Comparison of ENCODE assay signal across 9 mouse cellular contexts in genomic region chr2:116063819-116064293, GRCm38 (mm10). TPM values are rescaled to one million over a fixed set of nuclear protein-coding genes. Genes with fewer than 3 reads are reported as not detected.
DNase-seq lines count a peak whose midpoint lies in the region; ATAC-seq lines count a peak whose summit lies in the region.
"Had no signal": no experiment of that assay in that cellular context is flagged by ENCODE, and none has a peak within 500 bp of the region (broad histone marks: within the 10 kb centered on the region; RNA-seq: fewer than 3 reads in every experiment).

No protein-coding gene starts in this region.

- H3K4me2 ChIP-seq in embryonic facial prominence, embryonic 13.5 days: peak overlapping the region; percentile 72
- H3K4me2 ChIP-seq in hindbrain, embryonic 15.5 days: peak overlapping the region; percentile 73
- peak overlapping the region; percentile 77 for H3K4me2 ChIP-seq in lung, embryonic 16.5 days (ENCODE audit: low read depth, low read length)
- H3K4me2 ChIP-seq in stomach, embryonic 16.5 days (ENCODE audit: low read depth, low read length): peak overlapping the region; percentile 81

- H3K9ac ChIP-seq in embryonic facial prominence, embryonic 13.5 days: peak overlapping the region; percentile 87
- peak overlapping the region; percentile 92 for H3K9ac ChIP-seq in hindbrain, embryonic 15.5 days
- peak overlapping the region; percentile 82 for H3K9ac ChIP-seq in lung, embryonic 16.5 days (ENCODE audit: low read length)
- peak overlapping the region; percentile 96 for H3K9ac ChIP-seq in stomach, embryonic 16.5 days (ENCODE audit: low read length)

- H3K36me3 ChIP-seq in embryonic facial prominence, embryonic 13.5 days: no peaks in the 10 kb centered on the region
- no peaks in the 10 kb centered on the region for H3K36me3 ChIP-seq in hindbrain, embryonic 15.5 days
- no peaks in the 10 kb centered on the region for H3K36me3 ChIP-seq in lung, embryonic 16.5 days (ENCODE audit: control insufficient read depth, insufficient read depth, low read length)
- H3K36me3 ChIP-seq in stomach, embryonic 16.5 days (ENCODE audit: control insufficient read depth, insufficient read depth, low read length): no peaks in the 10 kb centered on the region

- peaks cover 31% of the 10 kb centered on the region for H3K4me1 ChIP-seq in embryonic facial prominence, embryonic 13.5 days
- peaks cover 30% of the 10 kb centered on the region for H3K4me1 ChIP-seq in hindbrain, embryonic 15.5 days (replicated peaks)
- H3K4me1 ChIP-seq in lung, embryonic 16.5 days (replicated peaks; ENCODE audit: control insufficient read depth, insufficient read depth, low read length): peaks cover 4% of the 10 kb centered on the region; the same call in 1 of the 2 replicates
- peaks cover 12% of the 10 kb centered on the region; the same call in 1 of the 2 replicates for H3K4me1 ChIP-seq in stomach, embryonic 16.5 days (ENCODE audit: control insufficient read depth, insufficient read depth, low read length)

- WGBS in embryonic facial prominence, embryonic 13.5 days: 0% methylated on average over 37 of the region's 37 CpGs
- under 1% methylated on average over 32 of the region's 37 CpGs for WGBS in hindbrain, embryonic 15.5 days
- WGBS in lung, embryonic 16.5 days: under 1% methylated on average over 37 of the region's 37 CpGs
- under 1% methylated on average over 37 of the region's 37 CpGs for WGBS in stomach, embryonic 16.5 days

- no peaks in the 10 kb centered on the region for H3K9me3 ChIP-seq in embryonic facial prominence, embryonic 13.5 days
- no peaks in the 10 kb centered on the region for H3K9me3 ChIP-seq in hindbrain, embryonic 15.5 days
- H3K9me3 ChIP-seq in lung, embryonic 16.5 days (ENCODE audit: control insufficient read depth, low read length): no peaks in the 10 kb centered on the region
- H3K9me3 ChIP-seq in stomach, embryonic 16.5 days (replicated peaks; ENCODE audit: control insufficient read depth, low read length): no peaks in the 10 kb centered on the region

- peak overlapping the region; percentile 62 for H3K4me3 ChIP-seq in embryonic facial prominence, embryonic 13.5 days
- H3K4me3 ChIP-seq in hindbrain, embryonic 15.5 days: peak overlapping the region; percentile 68
- peak overlapping the region; percentile 62 for H3K4me3 ChIP-seq in lung, embryonic 16.5 days (ENCODE audit: low read length)
- peak overlapping the region; percentile 67 for H3K4me3 ChIP-seq in stomach, embryonic 16.5 days (replicated peaks; ENCODE audit: low read length)

- ATAC-seq in embryonic facial prominence, embryonic 13.5 days (ENCODE audit: insufficient number of reproducible peaks, insufficient read depth, low FRiP score, low TSS enrichment, low read depth): no peak
- ATAC-seq in hindbrain, embryonic 15.5 days (ENCODE audit: low FRiP score, low read depth): no peak
- ATAC-seq in lung, embryonic 16.5 days (ENCODE audit: low read depth): peak; percentile 22; the same call in 1 of the 2 replicates
- ATAC-seq in stomach, embryonic 16.5 days (ENCODE audit: insufficient read depth, low FRiP score): no peak
- ATAC-seq: Patski had no signal

- peak; percentile 32 to 58 for DNase-seq in cerebellum, postnatal 14 days
- no peak for DNase-seq in cerebellum, adult 8-10 months
- DNase-seq in A20 (ENCODE audit: low read depth, low spot score): peak; percentile 68
- no peak for DNase-seq in layer of hippocampus, adult 8-10 months (ENCODE audit: low spot score in 2 of 2)

- peak overlapping the region; percentile 94 for H3K27ac ChIP-seq in embryonic facial prominence, embryonic 13.5 days
- peak overlapping the region; percentile 97 for H3K27ac ChIP-seq in hindbrain, embryonic 15.5 days (replicated peaks)
- H3K27ac ChIP-seq in lung, embryonic 16.5 days (ENCODE audit: low read length): peak overlapping the region; percentile 88
- peak overlapping the region; percentile 99 for H3K27ac ChIP-seq in stomach, embryonic 16.5 days (ENCODE audit: low read length)

- H3K27me3 ChIP-seq in embryonic facial prominence, embryonic 13.5 days: peaks cover 34% of the 10 kb centered on the region
- H3K27me3 ChIP-seq in hindbrain, embryonic 15.5 days: no peaks in the 10 kb centered on the region
- H3K27me3 ChIP-seq in lung, embryonic 16.5 days (ENCODE audit: control insufficient read depth, insufficient read depth, low read depth, low read length): peaks cover 3% of the 10 kb centered on the region
- no peaks in the 10 kb centered on the region for H3K27me3 ChIP-seq in stomach, embryonic 16.5 days (ENCODE audit: control insufficient read depth, insufficient read depth, low read length)
- H3K27me3 ChIP-seq: Patski had no signal

RNA-seq across cellular contexts. Expression of gene Meis2, which starts 1.8 kb away (rescaled TPM):
- polyA plus RNA-seq in embryonic facial prominence, embryonic 13.5 days (2015; fragmentation: Nextera tagmentation; extraction: Ambion mirVana): 43.1 and 45.6 TPM in 2 replicates
- 139 and 140 TPM in 2 replicates for polyA plus RNA-seq in hindbrain, embryonic 15.5 days (2015; fragmentation: Nextera tagmentation; extraction: Ambion mirVana)
- polyA plus RNA-seq in lung, embryonic 16.5 days (2015; fragmentation: Nextera tagmentation; extraction: Ambion mirVana): 21.5 and 24.2 TPM in 2 replicates
- 42.8 and 43.3 TPM in 2 replicates for polyA plus RNA-seq in stomach, embryonic 16.5 days (2015; fragmentation: Nextera tagmentation; extraction: Ambion mirVana)
- total RNA-seq in layer of hippocampus, adult 8-10 months (2022): 10 to 100 TPM; 43.4 to 69.1 (median 50.4) TPM

Comparison
In these comparisons a context has a peak if more than half of its experiments do, and no peak if none do; other contexts are left out.
1. DNase-seq: peak in cerebellum, postnatal 14 days (2 of 2) and A20 (single experiment); none in cerebellum, adult 8-10 months (single experiment) and layer of hippocampus, adult 8-10 months (0 of 2).
2. Peak in every context shown above with its lines, with median percentiles within 50 percentile points of each other: H3K27ac ChIP-seq, H3K4me2 ChIP-seq, H3K4me3 ChIP-seq and H3K9ac ChIP-seq.